Mouse (Mus musculus) bone marrow, adult 2 months (tissue): ENCODE measurements around the gene Uxs1. TPM values are rescaled to one million over a fixed set of nuclear protein-coding genes. Genes with fewer than 3 reads are reported as not detected.

ENCODE experiments used
- H3K27ac ChIP-seq: fragments of 200-500 bp; 2 replicates; pipeline ENCODE4 v1.5.1; 2012; ENCODE audit warnings: low read depth, mild to moderate bottlenecking, control low read depth, inconsistent platforms, low read length; ENCODE audit not compliant: control insufficient read depth, poor library complexity, insufficient read depth
- H3K4me1 ChIP-seq: fragments of 200-500 bp; 2 replicates; pipeline ENCODE4 v1.6.1; 2011; ENCODE audit warnings: low read length; ENCODE audit not compliant: control insufficient read depth, insufficient read depth
- H3K4me3 ChIP-seq: fragments of 200-500 bp; replicated peaks from 2 replicates; pipeline ENCODE3; 2011; ENCODE audit warnings: mild to moderate bottlenecking, low read depth, low read length, control low read depth; ENCODE audit not compliant: control insufficient read depth
- CTCF ChIP-seq: fragments of 200-500 bp; IDR thresholded peaks from 2 replicates; pipeline ENCODE4 v1.5.1; 2011; ENCODE audit warnings: low read length, control low read depth; ENCODE audit not compliant: control insufficient read depth, insufficient read depth
- POLR2A ChIP-seq: fragments of 200-500 bp; IDR thresholded peaks from 2 replicates; pipeline ENCODE4 v1.6.1; 2011; ENCODE audit warnings: low read depth, mild to moderate bottlenecking, control low read depth, low read length, borderline replicate concordance; ENCODE audit not compliant: control insufficient read depth
- WGBS: fragments of 180-500 bp; shearing (Covaris S2); methylation state at CpG from one replicate; pipeline ENCODE4 v1.1.7; 2018; 5-methylcytosine and 5-hydroxymethylcytosine counted together
- polyA plus RNA-seq: library from polyadenylated mRNA; stranded (reverse); fragments of >200 nt; gene quantifications from 2 replicates; pipeline ENCODE4 v1.2.4, GENCODE M21; 2011; ENCODE audit warnings: low replicate concordance; ENCODE audit not compliant: missing spikeins, insufficient read depth, insufficient read length

The Uxs1 gene
- polyA plus RNA-seq, 1 experiment, result 7.8 TPM

DNA sequence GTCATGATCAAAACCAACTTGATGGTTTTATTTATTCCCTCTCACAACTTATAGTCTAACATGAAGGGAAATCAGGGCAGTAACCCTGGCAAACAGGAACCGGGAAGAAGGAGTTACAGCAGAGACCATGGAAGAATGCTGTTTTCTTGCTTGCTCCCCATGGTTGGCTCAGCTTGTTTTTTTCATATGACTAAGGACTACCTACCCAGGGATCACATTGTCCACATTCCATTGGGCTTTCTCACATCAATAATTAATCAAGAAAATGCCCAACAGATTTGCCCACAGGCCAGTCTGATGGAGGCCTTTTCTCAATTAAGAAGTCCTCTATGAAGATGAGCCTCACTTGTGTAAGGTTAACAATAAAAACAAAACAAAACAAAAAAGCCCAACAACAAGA lies 9.6 kb upstream of the Uxs1 start:
- H3K27ac ChIP-seq, result no peak overlapping the region
- no peak overlapping the region for H3K4me3 ChIP-seq
- no peak for TF ChIP-seq POLR2A
- no peak for TF ChIP-seq CTCF
- 78% methylated on average over 1 of the region's 1 CpGs for WGBS
- H3K4me1 ChIP-seq, result no peaks in the 10 kb centered on the region

DNA sequence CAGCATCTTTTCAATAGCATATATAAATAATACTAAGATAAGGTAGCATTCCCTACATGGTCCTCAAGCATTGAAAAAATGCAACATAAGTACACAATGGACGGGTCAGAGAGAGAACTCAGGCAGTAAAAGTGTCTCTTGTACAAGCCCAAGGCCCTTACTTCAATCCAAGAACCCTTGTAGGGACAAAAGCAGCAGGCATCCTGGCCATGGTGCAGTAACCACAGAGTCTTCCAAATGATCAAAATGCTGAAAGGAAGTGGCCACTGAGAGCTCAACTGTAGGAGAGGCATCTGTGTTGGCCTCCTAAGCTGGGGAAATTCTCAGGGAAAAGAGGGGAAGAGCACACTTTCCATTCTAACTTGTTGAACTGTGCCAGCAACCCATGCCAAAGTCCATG lies 2.5 kb upstream of the Uxs1 start:
- WGBS, result 74% methylated on average over 1 of the region's 1 CpGs
- TF ChIP-seq POLR2A (no peak), CTCF (no peak)
- H3K4me3 ChIP-seq, result no peak overlapping the region
- no peaks in the 10 kb centered on the region; the same call in 1 of the 2 replicates for H3K4me1 ChIP-seq
- H3K27ac ChIP-seq, result no peak overlapping the region

DNA sequence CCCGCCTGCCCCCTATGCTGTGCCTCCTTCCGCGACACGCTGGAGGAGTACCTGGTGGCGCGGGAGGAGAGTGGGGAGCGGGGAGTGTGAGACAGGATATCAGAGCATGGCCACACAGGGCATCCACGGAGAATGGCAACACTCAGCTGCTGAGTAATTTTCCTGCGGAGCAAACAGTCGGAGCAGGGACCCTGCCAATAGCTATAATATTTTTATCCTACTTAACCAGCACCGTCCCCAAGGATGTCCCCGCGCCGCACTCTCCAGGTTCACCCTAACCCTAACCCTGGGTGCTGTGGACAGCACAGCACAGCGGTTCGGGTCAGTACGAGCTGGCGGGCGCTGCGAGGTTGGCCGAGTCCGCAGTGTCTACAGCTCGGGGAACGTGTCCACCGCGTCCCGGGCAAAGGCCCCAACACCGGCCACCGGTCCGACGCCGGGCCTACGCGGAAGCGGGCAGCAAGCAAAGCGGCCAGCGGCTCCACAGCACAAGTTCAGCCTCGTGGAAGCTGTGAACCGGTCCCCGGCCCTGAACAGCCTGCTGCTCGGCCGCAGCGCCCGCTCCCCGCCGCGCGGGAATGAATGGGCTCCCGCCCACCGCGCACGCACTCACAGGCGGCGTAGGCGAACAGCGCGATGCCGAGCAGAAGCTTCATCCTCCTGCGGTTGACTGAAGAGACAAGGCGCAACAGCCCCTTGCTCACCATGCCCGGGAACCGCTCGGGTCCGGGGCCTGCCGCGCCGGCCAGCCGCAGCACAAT lies 418 bp downstream of the Uxs1 start:
- whole genome bisulfite sequencing, result under 1% methylated on average over 68 of the region's 68 CpGs
- Histone ChIP-seq H3K4me1 (no peaks in the 10 kb centered on the region; the same call in 1 of the 2 replicates), H3K27ac (peak overlapping the region; percentile 76), H3K4me3 (peak overlapping the region; percentile 93)
- TF ChIP-seq CTCF (no peak), POLR2A (peak; percentile 58; the same call in 1 of the 2 replicates)

DNA sequence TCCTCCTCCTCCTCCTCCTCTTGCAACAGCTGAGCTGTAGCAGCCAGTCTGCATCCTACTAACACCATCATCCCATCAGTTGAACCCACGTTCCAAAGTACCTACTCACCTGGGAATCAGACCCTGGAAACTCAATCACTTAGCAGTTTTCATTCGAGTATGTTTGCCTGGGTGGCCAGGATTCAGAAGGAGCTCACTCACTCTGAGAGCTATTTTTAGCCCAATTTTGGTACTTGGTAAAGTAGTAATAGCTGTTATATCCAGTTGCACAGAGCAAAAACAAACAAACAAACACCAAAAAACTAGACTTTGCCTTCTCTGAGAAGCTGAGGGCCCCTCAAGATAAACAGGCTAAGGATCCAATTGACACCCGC lies 985 bp downstream of the Uxs1 start:
- no peak for TF ChIP-seq POLR2A
- TF ChIP-seq CTCF, result no peak
- 2% methylated on average over 3 of the region's 3 CpGs for WGBS
- Histone ChIP-seq H3K4me3 (peak overlapping the region; percentile 93), H3K27ac (no peak overlapping the region), H3K4me1 (no peaks in the 10 kb centered on the region; the same call in 1 of the 2 replicates)

DNA sequence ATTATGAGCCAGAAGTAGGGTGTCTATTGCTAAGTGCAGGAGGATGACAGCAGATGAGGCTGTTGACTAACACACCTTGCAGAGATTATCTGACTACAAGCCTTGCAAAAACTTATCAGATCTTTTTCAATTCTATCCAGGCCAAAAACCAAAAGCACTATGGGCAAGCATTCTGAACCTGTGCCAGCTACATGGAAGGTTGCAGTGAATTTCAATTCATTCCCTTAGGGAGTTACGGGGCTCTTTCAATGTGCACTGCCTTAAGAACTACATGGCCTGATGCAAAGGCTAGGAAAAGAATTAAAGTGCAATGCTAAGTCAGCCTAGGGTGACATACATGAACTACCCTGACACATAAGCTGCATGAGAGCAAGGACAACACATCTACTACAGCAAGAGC lies 4.2 kb downstream of the Uxs1 start:
- Histone ChIP-seq H3K4me1 (no peaks in the 10 kb centered on the region; the same call in 1 of the 2 replicates), H3K4me3 (no peak overlapping the region), H3K27ac (no peak overlapping the region)
- 87% methylated on average over 1 of the region's 1 CpGs for WGBS
- TF ChIP-seq POLR2A (no peak), CTCF (no peak)

DNA sequence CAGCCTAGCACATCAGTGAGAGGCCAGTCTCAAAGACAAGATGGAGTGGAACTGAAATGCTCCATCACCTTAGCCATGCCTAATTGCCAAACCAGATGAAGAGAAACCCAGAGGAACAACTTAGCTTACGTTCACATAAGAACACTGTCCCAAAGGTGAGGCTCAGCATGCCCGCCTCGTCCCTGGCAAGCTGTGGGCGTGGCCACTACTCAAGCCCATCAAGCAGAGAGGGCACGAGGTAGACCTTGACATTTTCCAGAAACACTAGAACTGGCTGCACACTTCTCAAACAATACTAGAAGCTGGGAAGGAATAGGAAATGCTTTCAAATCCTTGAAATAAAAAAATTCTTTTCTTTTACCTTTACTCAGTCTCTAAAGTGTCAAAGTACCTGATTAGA lies 5.0 kb downstream of the Uxs1 start:
- Histone ChIP-seq H3K27ac (no peak overlapping the region), H3K4me1 (no peaks in the 10 kb centered on the region; the same call in 1 of the 2 replicates)
- WGBS, result 71% methylated on average over 5 of the region's 5 CpGs

DNA sequence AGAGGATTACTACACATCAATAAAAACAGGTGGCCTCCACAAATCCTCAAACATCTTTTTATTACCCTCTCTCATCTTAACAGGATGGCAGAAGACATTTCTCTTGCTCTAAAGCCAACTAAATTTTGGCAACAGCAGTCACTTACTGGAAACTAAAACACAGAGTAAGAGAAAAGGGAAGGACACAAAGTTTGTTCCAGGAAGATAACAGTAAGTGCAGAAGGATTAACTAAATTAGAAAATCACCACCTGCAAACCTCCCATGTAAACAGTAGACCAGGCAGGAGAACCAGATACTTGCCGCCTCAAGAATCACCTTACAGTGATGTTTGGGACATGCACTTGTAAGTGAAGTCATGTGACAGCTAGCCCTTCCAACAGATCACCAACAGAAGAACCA lies 5.8 kb downstream of the Uxs1 start:
- 68% methylated on average over 1 of the region's 1 CpGs for WGBS

More for the DNA sequence above, 5.0 kb downstream of the Uxs1 start:
- no peak overlapping the region for H3K4me3 ChIP-seq
- TF ChIP-seq CTCF (no peak), POLR2A (no peak)

DNA sequence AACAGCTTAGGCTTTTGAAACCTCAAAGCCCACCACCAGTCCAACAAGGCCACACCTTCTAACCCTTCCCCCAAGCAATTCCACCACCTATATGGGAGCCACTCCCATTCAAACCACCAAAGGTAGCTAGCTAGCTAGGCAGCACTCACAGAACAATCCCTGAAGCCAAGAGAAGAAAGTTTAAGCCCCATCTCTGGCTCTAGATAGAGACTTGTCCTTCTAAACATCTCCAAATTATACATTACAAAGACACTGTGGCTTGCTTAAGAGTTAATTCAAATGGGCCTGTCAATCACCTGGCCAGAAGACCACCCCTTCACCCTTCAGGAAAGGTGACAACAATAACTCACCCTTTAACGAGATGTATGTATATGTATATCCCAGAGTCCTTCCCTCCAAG lies 7.0 kb downstream of the Uxs1 start:
- H3K4me1 ChIP-seq, result no peaks in the 10 kb centered on the region
- H3K4me3 ChIP-seq, result no peak overlapping the region
- no peak for TF ChIP-seq CTCF
- H3K27ac ChIP-seq, result no peak overlapping the region
- 43% methylated on average over 1 of the region's 1 CpGs for WGBS

More for the DNA sequence above, 5.8 kb downstream of the Uxs1 start:
- TF ChIP-seq POLR2A (no peak), CTCF (no peak)
- no peak overlapping the region for H3K4me3 ChIP-seq
- no peaks in the 10 kb centered on the region; the same call in 1 of the 2 replicates for H3K4me1 ChIP-seq
- no peak overlapping the region for H3K27ac ChIP-seq

DNA sequence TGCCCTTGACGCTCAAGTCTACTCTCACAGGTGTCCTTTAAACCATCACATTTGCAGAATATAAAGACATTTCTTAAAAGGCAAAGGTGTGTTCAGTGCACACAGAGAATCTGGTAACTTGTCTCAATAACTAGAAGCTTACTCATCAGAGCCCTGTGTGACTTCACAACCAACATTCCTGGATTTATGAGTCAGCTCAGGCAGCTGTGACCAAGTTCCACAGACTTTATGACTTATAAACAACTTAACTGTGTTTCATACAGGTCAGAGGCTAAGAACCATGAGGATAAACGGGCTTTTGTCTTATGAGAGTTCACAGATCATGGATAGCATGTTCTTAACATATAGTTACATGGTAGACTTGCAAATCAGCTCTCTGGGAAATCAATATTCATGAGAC lies 8.5 kb downstream of the Uxs1 start:
- no peak overlapping the region for H3K27ac ChIP-seq
- TF ChIP-seq CTCF (no peak), POLR2A (no peak)
- H3K4me3 ChIP-seq, result no peak overlapping the region
- 83% methylated on average over 2 of the region's 2 CpGs for WGBS
- no peaks in the 10 kb centered on the region; the same call in 1 of the 2 replicates for H3K4me1 ChIP-seq
